Mouse (Mus musculus): ENCODE results near the gene Mrps26.

DNA sequence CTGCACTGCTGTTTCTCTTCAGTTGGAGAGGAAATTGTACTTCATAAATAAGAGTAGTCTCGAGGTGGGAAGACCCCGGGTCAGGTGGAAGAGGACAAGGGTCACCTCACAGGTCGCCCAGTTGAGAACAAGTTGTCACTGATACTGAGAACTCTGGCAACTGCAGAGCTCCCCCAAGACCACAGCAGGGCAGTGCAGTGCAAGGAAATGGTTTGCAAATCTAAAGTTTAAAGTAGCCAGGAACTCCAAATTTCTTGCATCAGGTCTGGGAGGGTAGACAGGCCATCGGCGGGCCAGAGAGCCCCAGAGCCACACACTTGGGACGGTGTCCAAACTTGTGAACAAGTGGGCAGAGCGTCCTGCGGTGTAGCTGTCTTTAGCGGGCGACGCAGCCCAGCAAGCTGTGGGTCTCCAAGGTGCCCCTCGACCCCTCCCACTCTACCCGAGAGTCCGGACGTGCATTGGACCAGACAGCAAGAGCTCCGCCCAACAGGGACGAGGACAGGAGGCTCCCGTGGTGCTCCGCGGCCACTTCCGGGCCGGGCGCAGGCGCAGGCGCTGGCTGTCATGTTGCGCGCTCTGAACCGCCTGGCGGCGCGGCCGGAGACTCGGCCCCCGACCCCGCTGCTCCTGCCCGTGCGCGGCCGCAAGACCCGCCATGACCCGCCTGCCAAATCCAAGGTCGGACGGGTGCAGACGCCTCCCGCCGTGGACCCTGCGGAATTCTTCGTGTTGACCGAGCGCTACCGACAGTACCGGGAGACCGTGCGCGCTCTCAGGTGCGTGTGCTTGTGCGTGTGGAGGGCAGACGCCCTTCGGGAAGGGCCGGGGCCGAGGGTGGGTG lies at the start of gene Mrps26:
- TF ChIP-seq CTCF (IDR thresholded peaks at IDR 0.05; ENCODE audit: extremely low read depth, insufficient read depth, low read length) (peak; percentile 25; the same call in 1 of the 2 replicates), POLR2A (IDR thresholded peaks at IDR 0.05; ENCODE audit: extremely low read depth, insufficient read depth, low read length) (peak; percentile 79)
